Mouse (Mus musculus) heart, postnatal 36 days (tissue): ENCODE results near the gene Grik2. TPM values are rescaled to one million over a fixed set of nuclear protein-coding genes. Genes with fewer than 3 reads are reported as not detected.
"Not testable (repeated sequence)": the region's sequence is repeated elsewhere in the genome, so short reads cannot be mapped to it uniquely, and the experiment has no call there.

ENCODE experiments used
- DNase-seq, 2 experiments: peaks; one replicate each; pipeline ENCODE4 v3.0.0; 2021 to 2022
- intact Hi-C: fragments of 180-260 bp; cut with DNase I; formaldehyde crosslinking; loops from one replicate; pipeline ENCODE4 v1.15.1; 2025
- total RNA-seq, 2 experiments: library from RNA; stranded (reverse); gene quantifications; 2 replicates each; pipeline ENCODE4 v1.2.3; 2021

Gene Grik2
- total RNA-seq, 2 experiments from 2014 or later: 0.38 to 0.44 TPM

GRCm38 (mm10) chr10:49381852-49382251 lies 406.7 kb downstream of the Grik2 start:
- no peak for DNase-seq
- intact Hi-C loops: no loop called here

DNA sequence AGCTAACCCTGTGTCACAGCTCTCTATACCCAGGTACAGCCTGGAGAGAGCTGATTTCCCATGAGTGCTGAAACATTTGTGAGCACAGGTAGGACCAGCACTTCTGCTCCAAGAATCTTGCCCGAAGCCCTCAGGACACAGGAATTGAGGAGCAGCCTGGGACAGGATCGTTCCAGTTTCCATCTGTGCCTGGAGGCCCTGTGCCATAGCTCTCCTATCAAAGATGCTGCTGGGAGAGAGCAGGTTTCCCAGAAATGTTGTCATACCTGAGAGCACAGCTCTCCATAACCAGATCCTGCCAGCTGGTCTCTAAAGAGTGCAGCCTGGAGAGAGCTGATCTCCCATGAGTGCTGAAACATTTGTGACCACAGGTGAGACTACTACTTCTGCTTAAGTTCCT lies 420.0 kb downstream of the Grik2 start:
- intact Hi-C loops: no loop called here
- DNase-seq: no peak

GRCm38 (mm10) chr10:49365262-49365661 lies 423.3 kb downstream of the Grik2 start:
- DNase-seq: no peak
- intact Hi-C loops: no loop called here

GRCm38 (mm10) chr10:49322413-49322812 lies 466.2 kb downstream of the Grik2 start:
- intact Hi-C loops: no loop called here
- DNase-seq: no peak

GRCm38 (mm10) chr10:49319880-49320279 lies 468.7 kb downstream of the Grik2 start:
- DNase-seq: no peak
- intact Hi-C loops: no loop called here

GRCm38 (mm10) chr10:49256247-49256939 lies 532.2 kb downstream of the Grik2 start:
- intact Hi-C loops: no loop called here
- no peak for DNase-seq

DNA sequence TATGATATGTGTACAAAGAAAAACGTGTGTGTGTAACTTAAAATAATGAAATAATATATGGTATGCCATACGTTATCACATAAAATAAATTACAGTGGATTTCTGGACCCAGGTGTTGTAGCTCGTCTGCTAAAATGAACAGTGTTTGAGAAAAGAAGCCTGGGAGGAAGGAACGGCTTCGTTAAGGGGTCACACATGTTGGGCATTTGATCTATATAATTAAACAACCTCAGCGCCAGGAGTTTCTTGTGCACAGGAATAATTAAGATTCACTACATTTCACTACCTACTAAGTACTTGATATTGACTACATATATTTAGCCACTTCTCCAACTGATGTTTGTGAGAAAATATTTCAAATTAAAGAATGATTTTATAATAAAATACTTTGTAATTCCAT lies 551.2 kb downstream of the Grik2 start:
- DNase-seq, intact Hi-C loops: not testable (repeated sequence)

DNA sequence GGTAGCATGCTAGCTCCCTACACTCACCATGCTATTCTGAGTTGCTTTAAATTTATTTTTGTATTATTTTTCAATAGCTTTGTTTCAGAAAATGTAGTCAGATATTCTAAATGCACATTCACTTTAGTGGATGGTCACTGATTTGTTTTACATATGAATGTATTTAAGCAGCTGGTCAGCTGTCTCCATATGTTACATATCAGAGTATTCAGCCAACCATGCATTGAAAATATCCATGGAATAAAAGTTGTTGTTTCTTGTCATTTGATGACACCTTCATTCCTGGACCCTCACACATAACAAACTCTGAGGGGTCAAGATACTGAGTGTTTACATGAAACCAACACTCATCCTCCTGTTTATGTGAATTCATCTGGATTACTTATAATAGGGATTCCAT lies 551.7 kb downstream of the Grik2 start:
- DNase-seq, intact Hi-C loops: not testable (repeated sequence)

DNA sequence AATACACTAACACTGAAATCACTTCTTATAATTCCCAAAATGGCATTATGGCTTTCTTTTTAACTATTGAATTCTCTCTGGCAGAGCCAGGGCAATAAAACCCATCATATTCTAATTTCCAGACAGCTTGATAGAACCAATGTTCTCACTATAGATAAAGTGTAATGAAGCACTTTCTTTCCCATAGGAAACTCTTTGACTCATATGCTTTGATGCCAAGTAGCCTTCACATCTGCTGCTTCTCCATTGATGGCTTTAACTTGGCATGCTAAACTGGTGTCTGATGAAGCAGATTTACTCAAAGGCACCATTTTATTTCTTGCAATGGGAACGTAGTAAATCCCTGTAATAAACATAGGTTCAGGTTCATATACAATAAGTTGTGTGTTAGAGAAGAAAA lies 568.5 kb downstream of the Grik2 start:
- intact Hi-C loops: no loop called here
- no peak for DNase-seq

DNA sequence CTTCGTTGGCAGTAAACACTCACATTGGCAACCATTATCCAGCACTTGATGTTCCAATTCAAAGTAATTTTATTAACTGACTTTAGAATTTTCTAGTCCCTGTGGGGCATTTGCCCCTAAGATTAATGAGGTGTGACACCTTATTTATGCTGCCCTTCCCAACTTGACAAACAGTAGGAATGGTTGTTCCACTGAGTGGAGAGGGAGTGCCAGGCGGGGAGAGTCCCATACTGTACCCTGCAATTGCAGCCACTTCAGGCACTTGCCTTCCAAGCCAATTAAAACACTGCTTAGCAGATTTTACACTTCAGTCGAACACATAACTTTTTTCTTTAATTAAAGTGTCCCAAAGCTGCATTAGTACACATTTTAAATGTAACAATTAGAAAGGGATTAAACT lies 568.9 kb downstream of the Grik2 start:
- DNase-seq: no peak
- intact Hi-C loops: no loop called here

GRCm38 (mm10) chr10:49191773-49192371 lies 596.7 kb downstream of the Grik2 start:
- intact Hi-C loops: no loop called here
- DNase-seq: no peak

DNA sequence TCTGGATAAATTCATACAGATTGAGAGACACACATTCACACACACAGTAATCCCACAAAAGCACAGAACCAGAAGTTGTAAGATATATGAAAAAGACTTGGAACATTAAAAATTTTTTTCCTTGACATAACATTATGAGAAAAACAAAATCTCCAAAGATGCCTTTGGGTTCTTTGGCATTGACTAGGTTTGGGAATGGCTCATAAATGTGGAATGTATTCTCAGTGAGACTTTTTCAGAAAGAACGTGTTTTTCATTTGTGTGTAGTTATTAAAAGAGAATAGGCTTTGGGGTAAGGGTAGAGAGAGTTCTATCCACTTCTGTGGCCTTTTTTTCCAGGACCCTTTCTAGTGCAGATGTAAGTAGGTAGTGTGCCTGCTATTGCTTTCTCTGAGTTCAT lies 597.3 kb downstream of the Grik2 start:
- intact Hi-C loops: no loop called here
- no peak for DNase-seq

- DNase-seq: no peak
- intact Hi-C loops: no loop called here
Observed at GRCm38 (mm10) chr10:49154134-49154533, 634.4 kb downstream of the Grik2 start.

DNA sequence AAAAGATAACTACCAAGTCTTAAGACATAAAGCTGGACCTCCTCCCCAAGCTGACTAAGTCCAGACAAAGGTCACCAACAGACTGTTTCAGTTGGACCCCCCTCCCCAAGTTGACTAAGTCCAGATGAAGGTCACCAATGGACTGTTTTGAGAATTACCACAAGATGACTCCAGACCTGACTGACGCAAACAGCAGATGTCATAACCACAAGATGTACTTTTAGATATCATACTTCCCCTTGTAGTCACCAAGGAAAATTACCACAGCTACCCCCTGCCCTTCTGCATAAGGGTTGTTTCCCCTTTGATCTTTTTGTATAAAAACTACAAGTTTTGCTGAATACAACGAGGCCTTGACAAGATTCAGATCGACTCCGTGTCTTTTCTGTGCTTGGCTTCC lies 637.1 kb downstream of the Grik2 start:
- intact Hi-C loops, DNase-seq: not testable (repeated sequence)

DNA sequence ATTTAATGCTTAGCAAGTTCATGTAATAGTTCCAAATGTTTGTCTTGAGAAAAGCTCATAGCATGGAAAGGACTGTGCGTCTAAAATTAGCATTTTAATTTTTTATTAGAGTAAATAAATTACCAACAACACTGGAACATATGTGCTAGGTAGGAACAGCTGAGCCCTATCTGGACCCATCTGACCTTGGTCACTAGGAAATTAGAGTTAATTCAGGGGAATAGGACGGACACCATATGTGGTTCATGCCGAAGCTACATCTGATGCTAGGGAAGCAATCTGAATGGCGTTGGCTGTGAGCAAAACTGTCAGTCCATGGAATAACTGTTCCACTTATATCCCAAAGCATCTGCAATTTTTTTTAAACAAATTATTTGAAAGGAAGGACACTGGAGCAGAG lies 638.9 kb downstream of the Grik2 start:
- intact Hi-C loops: no loop called here
- no peak for DNase-seq

- intact Hi-C loops: no loop called here
- no peak for DNase-seq
Observed at GRCm38 (mm10) chr10:49142658-49143057, 645.9 kb downstream of the Grik2 start.

DNA sequence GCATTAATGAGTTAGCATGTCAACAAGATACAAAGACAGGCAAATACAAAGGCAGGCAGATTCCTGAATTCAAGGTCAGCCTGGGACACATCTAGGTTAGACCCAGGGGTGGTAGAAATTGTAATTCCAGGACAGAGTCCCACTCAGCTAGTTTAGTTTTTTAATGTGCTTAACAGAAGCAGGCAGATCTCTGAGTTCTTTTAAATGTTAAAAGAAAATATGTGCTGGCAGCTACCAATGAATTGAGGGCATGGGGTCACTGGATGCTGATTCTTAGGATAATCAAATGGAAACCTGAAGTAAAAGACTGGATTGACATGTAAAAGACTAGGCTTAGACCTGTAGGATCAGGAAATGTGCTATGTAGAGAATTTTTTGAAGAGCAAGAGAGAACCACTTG lies 651.8 kb downstream of the Grik2 start:
- intact Hi-C loops: no loop called here
- no peak for DNase-seq

DNA sequence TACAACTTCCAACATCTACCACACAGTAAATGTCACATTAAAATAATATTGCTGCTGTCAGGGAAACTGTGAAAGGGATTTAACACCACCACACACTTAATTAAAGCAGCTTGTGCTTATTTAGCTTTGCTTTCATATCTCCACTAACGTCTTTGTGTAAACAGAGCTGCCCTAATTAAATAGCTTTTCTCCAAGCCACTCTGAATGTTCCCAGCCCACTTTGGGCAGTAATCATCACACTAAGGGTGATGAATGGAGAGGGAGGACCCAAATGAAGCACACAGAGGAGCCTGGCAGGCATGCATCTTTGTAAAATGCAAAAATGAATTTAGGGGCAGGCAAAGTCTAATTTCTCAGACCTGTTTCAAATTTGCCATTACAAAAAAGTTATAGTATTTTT lies 657.3 kb downstream of the Grik2 start:
- intact Hi-C loops: no loop called here
- no peak for DNase-seq

DNA sequence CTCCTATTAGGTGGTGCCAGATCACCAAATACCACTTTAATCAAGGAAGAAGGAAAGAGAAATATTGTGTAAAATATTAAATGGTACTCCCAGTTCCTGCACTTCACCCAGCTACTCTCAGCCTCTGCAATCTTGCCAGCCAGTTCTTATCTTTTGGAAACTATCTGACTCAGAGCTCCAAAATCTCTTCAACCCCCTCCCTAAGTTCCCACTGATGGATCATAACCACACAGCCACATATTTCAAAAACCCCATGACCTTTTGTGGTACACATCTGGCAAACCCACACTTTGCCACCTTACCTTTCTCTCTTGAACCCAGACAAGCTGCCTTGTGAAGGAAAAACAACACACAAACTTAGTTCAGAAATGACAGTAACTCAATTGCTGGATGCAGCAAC lies 738.2 kb downstream of the Grik2 start:
- DNase-seq: no peak
- intact Hi-C loops: no loop called here

DNA sequence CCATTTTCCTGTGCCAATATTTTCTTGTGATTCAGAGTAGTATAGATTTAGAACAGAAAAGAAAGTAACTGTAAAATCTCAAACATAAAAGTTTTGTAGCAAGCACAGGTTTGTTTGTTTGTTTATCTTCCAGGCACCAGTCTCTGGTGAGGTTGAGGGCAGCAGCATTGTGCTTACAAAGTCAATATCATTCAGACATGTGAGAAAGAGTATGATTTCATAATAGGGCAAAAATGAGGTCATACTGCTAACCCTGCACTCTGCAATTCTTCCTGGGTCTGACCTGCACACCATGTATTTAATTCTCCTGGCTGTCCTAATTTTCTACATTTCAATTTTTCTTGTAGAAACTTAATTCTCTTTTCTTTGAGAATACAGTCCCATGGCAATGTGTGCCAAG lies 739.2 kb downstream of the Grik2 start:
- intact Hi-C loops: no loop called here

More for the DNA sequence above, 739.2 kb downstream of the Grik2 start:
- no peak for DNase-seq
